Mouse (Mus musculus) spleen, adult 10 weeks (tissue): Measurements from ENCODE around the gene Hmgcr. TPM values are rescaled to one million over a fixed set of nuclear protein-coding genes. Genes with fewer than 3 reads are reported as not detected.

Experiments
- polyA plus RNA-seq: library from polyadenylated mRNA; stranded (reverse); fragments of 350-450 nt; fragmentation: Illumina TruSeq; extraction: RNeasy Lipid Tissue Mini Kit (QIAGEN cat#74804); gene quantifications from one replicate; pipeline ENCODE4 v1.2.3, GENCODE M21; 2015; ENCODE audit warnings: low replicate concordance; ENCODE audit not compliant: insufficient read depth

Hmgcr gene
- 35.8 TPM for polyA plus RNA-seq

DNA sequence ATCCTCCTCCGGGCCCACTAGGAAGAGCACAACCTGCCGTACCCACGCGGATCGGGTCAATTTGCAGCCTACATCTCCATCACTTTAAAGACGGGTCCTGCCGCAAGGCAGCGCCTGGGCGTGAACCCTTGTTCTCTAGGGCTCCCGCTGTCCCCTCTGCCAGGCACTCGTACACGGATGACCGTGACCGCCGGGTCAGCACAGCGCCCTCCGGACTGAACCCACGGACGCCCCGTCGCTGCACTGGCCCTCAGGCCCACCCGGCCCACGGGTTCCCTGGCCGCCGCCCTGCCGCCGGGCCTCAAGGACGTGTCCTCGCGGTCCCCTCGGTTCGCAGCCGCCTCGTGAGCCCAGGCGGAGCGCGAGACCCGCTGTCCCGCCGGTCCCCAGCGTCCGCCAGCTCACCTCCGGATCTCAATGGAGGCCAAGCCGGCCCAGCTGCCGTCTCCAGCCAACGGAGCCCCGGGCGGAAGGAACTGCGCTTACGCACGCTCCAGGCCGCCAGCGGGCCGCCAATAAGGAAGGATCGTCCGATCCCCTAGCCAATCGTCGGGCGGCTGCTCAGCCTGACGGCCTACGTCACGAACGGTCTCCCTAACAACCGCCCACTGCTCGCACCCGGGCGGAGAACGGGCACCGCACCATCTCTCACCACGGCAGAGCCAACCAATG lies at the start of gene Hmgcr:
Gene Hmgcr, minus strand, starts transcription at position 531 of the 672 bp plus-strand sequence.

Other genes with a start within 250 kb of the Hmgcr start
- not detected for gene Ankdd1b, start 199.7 kb downstream of the Hmgcr start, polyA plus RNA-seq
- gene Gm17622, start 180.2 kb downstream of the Hmgcr start, polyA plus RNA-seq: not detected
- gene Polk, start 128.4 kb downstream of the Hmgcr start, polyA plus RNA-seq: 14.6 TPM
- 68.1 TPM for gene Col4a3bp, start 128.3 kb downstream of the Hmgcr start, polyA plus RNA-seq
- not detected for gene Ankrd31, start 77.3 kb upstream of the Hmgcr start, polyA plus RNA-seq